In the genomic region with DNA sequence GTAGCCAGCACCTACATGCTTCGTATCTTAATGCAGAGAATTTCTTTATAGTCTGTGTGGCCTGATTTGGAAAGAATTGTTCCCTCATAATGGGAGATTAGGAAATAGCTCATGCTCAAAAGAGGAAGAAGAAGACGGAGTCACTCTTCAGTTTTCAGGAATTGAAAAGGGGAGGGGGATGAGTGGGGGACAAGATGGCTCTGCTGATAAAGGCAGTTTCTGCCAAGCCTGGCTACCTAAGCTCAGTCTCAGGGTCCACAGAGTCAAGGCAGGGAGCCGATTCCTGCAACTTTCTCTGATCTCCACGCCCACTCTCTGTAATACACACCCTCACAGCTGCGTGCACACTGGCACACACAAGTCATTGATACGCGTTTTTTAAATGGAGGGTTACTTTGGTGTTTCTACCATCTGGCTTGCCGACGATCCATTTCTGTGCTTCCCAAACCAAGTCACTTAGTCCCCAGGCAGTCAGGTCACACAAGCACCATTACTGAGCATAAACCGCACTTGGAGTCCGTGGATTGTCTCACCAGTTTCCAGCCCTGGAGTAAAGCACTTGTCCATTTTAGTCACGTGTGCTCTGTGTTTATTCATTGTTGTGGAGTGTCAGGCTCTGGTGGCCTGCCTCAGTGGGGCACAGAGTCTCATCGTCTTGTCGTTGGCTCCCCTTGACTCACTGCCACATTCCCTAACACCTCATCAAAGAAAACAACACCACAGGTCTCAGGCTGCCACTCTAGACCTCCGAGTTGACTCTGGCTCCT, we compare ENCODE assay signal across 19 mouse cellular contexts.
DNase-seq lines count a peak whose midpoint lies in the region; ATAC-seq and TF ChIP-seq lines count a peak whose summit lies in the region.
"Had no signal": no experiment of that assay in that cellular context is flagged by ENCODE, and none has a peak within 500 bp of the region (broad histone marks: within the 10 kb centered on the region; RNA-seq: fewer than 3 reads in every experiment).

No protein-coding gene starts in this region.

- ATAC-seq in heart, embryonic 16.5 days (replicated peaks; ENCODE audit: extremely low read depth, insufficient read depth, low FRiP score): no peak
- ATAC-seq in heart, embryonic 11.5 days (replicated peaks; ENCODE audit: insufficient number of reproducible peaks, low FRiP score, low TSS enrichment): no peak
- ATAC-seq in G1E (ENCODE audit: extremely low read depth, insufficient number of reproducible peaks, low FRiP score, poor library complexity, severe bottlenecking): peak; percentile 71
- ATAC-seq: activated CD4-positive, CD25-positive, alpha-beta regulatory T cell, adult 4 months; intestine, embryonic 15.5 days had no signal

- peak; percentile 45 for DNase-seq in G1E (ENCODE audit: low spot score)
- peak; percentile 28 for DNase-seq in limb, embryonic 10.5 days (ENCODE audit: low spot score)
- no peak for DNase-seq in spleen, postnatal 36 days (ENCODE audit: low spot score in 2 of 2)
- no peak for DNase-seq in adrenal gland, postnatal 25 days
- no peak for DNase-seq in cerebellum, adult 9-10 months
- DNase-seq: adrenal gland, postnatal 14 days; cerebellum, adult 9-11 months; lung, adult 18-20 months; lung, postnatal 4 days; right cerebral cortex, postnatal 25 days had no signal

- no peaks in the 10 kb centered on the region for H3K36me3 ChIP-seq in heart, embryonic 16.5 days (ENCODE audit: control insufficient read depth, insufficient read depth)
- H3K36me3 ChIP-seq in heart, embryonic 11.5 days (ENCODE audit: control insufficient read depth, insufficient read depth, low read length): no peaks in the 10 kb centered on the region
- H3K36me3 ChIP-seq in G1E (replicated peaks) (peaks cover 9% of the 10 kb centered on the region), macrophage (ENCODE audit: inconsistent target) (no peaks in the 10 kb centered on the region)
- H3K36me3 ChIP-seq in limb, embryonic 10.5 days: no peaks in the 10 kb centered on the region
- H3K36me3 ChIP-seq: intestine, embryonic 15.5 days; neural tube, embryonic 12.5 days had no signal

- H3K9ac ChIP-seq in heart, embryonic 16.5 days (ENCODE audit: low read length): no peak overlapping the region
- H3K9ac ChIP-seq in heart, embryonic 11.5 days (ENCODE audit: low read depth, low read length): no peak overlapping the region
- H3K9ac ChIP-seq: forebrain, embryonic 12.5 days; hindbrain, embryonic 13.5 days; intestine, embryonic 15.5 days; neural tube, embryonic 12.5 days had no signal

- no peaks in the 10 kb centered on the region for H3K9me3 ChIP-seq in heart, embryonic 16.5 days (replicated peaks; ENCODE audit: control insufficient read depth, low read length)
- H3K9me3 ChIP-seq in heart, embryonic 11.5 days (replicated peaks; ENCODE audit: control insufficient read depth, low read length): no peaks in the 10 kb centered on the region
- H3K9me3 ChIP-seq in G1E (replicated peaks): no peaks in the 10 kb centered on the region
- H3K9me3 ChIP-seq in limb, embryonic 10.5 days (replicated peaks): no peaks in the 10 kb centered on the region
- H3K9me3 ChIP-seq: hindbrain, embryonic 13.5 days; intestine, embryonic 15.5 days; neural tube, embryonic 12.5 days had no signal

- 64% methylated on average over 15 of the region's 15 CpGs for WGBS in heart, embryonic 16.5 days
- WGBS in heart, embryonic 11.5 days (ENCODE audit: insufficient replicate concordance): 60% methylated on average over 15 of the region's 15 CpGs
- WGBS in limb, embryonic 10.5 days: 69% methylated on average over 15 of the region's 15 CpGs
- WGBS in macrophage (ENCODE audit: missing documents): 22% methylated on average over 15 of the region's 15 CpGs

- no peak overlapping the region for H3K4me3 ChIP-seq in heart, embryonic 16.5 days (ENCODE audit: low read length)
- H3K4me3 ChIP-seq in heart, embryonic 11.5 days (ENCODE audit: low read depth, low read length): no peak overlapping the region
- H3K4me3 ChIP-seq in G1E (ENCODE audit: low read depth, low read length) (peak overlapping the region; percentile 61; the same call in 1 of the 2 replicates), macrophage (ENCODE audit: inconsistent target) (peak overlapping the region; percentile 0; the same call in 1 of the 2 replicates)
- H3K4me3 ChIP-seq in limb, embryonic 10.5 days: no peak overlapping the region
- H3K4me3 ChIP-seq: forebrain, embryonic 12.5 days; hindbrain, embryonic 13.5 days; intestine, embryonic 15.5 days; neural tube, embryonic 12.5 days had no signal

- no peaks in the 10 kb centered on the region for H3K27me3 ChIP-seq in heart, embryonic 16.5 days (ENCODE audit: control insufficient read depth, insufficient read depth, low read length)
- H3K27me3 ChIP-seq in heart, embryonic 11.5 days (ENCODE audit: control insufficient read depth, insufficient read depth, low read length): no peaks in the 10 kb centered on the region
- no peaks in the 10 kb centered on the region for H3K27me3 ChIP-seq in G1E (ENCODE audit: insufficient read depth, low read length)
- no peaks in the 10 kb centered on the region for H3K27me3 ChIP-seq in limb, embryonic 10.5 days (ENCODE audit: low read depth, poor library complexity, severe bottlenecking)
- H3K27me3 ChIP-seq: CH12.LX; forebrain, embryonic 12.5 days; hindbrain, embryonic 13.5 days; intestine, embryonic 15.5 days; neural tube, embryonic 12.5 days had no signal

- no peak overlapping the region for H3K4me2 ChIP-seq in heart, embryonic 16.5 days (ENCODE audit: low read depth, low read length)
- no peak overlapping the region for H3K4me2 ChIP-seq in heart, embryonic 11.5 days
- H3K4me2 ChIP-seq: forebrain, embryonic 12.5 days; hindbrain, embryonic 13.5 days; intestine, embryonic 15.5 days; neural tube, embryonic 12.5 days had no signal

- TF ChIP-seq CTCF in G1E (IDR thresholded peaks at IDR 0.05; ENCODE audit: low read depth, low read length): no peak

- H3K27ac ChIP-seq in heart, embryonic 16.5 days (ENCODE audit: low read length): peak overlapping the region; percentile 27; the same call in 1 of the 2 replicates
- H3K27ac ChIP-seq in heart, embryonic 11.5 days (ENCODE audit: low read depth, low read length): no peak overlapping the region
- 0 out of 2 replicates have a peak overlapping the region, but pooled peaks have one; percentile 3 for H3K27ac ChIP-seq in limb, embryonic 10.5 days
- no peak overlapping the region for H3K27ac ChIP-seq in macrophage
- H3K27ac ChIP-seq: forebrain, embryonic 12.5 days; hindbrain, embryonic 13.5 days; intestine, embryonic 15.5 days; neural tube, embryonic 12.5 days had no signal

- H3K4me1 ChIP-seq in heart, embryonic 16.5 days (ENCODE audit: control insufficient read depth, insufficient read depth, low read length): no peaks in the 10 kb centered on the region
- H3K4me1 ChIP-seq in heart, embryonic 11.5 days (ENCODE audit: control insufficient read depth, insufficient read depth, low read length): no peaks in the 10 kb centered on the region
- peaks cover 74% of the 10 kb centered on the region for H3K4me1 ChIP-seq in G1E (ENCODE audit: insufficient read depth, low read depth, low read length)
- H3K4me1 ChIP-seq in limb, embryonic 10.5 days: peaks cover 23% of the 10 kb centered on the region; the same call in 1 of the 2 replicates
- H3K4me1 ChIP-seq: intestine, embryonic 15.5 days; neural tube, embryonic 12.5 days had no signal

- no peaks in the 10 kb centered on the region for H3K79me2 ChIP-seq in macrophage (ENCODE audit: inconsistent target)

Comparison
In these comparisons a context has a peak if more than half of its experiments do, and no peak if none do; other contexts are left out.
1. H3K27ac ChIP-seq: peak in heart, embryonic 16.5 days (single experiment) and limb, embryonic 10.5 days (single experiment); none in heart, embryonic 11.5 days (single experiment) and macrophage (single experiment).
2. H3K4me3 ChIP-seq: peak in G1E (single experiment) and macrophage (single experiment); none in heart, embryonic 16.5 days (single experiment), heart, embryonic 11.5 days (single experiment) and limb, embryonic 10.5 days (single experiment).
3. DNase-seq: peak in G1E (single experiment) and limb, embryonic 10.5 days (single experiment); none in spleen, postnatal 36 days (0 of 2), adrenal gland, postnatal 25 days (single experiment) and cerebellum, adult 9-10 months (single experiment).